Mouse (Mus musculus) 416B (cell line): ENCODE results near the gene Tmsb10.

Experiments used
- DNase-seq: peaks from one replicate; pipeline ENCODE4 v3.0.0; 2011; ENCODE audit warnings: low read depth

The Tmsb10 gene

DNA sequence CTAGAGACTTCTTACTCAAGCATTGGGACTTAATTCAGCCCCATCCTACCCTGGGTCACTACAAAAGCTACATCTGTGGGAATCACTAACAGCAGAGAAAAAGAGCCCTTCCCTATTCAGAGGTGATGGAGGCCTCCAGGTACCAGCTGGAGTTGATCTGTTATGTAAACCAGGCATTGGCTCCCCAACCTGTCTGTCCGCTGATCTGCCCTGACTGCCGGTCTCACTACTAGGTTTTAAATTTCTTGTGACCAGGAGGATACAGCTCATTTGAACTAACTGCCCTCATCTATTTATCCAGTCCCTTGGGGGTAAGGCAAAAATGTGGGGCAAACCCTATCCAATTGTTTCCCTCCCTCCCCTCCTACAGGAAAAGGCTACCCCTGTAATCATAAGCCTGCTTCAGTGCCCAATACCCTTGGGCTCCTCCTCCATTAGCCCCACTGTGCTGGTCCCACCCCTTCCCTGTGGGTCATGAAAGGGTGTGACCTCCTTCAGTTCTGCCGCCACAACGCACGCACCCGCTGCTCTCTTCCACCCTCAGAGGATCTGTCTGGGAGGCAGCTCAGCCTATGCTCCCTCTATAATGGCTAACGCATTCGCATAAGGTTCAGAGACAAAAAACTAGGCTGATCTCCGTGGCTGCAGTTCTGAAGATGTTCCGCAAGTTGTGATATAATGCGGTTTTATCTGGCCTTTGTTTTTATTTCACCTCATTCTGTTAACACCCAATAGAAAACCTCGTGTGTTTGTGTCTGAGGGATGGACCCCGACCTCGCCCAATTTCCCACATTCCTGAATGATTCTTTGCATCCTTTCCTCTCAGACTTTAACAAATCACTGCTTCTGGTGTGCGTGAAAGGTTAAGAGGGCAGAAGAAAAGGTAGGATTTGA, 2.1 kb downstream of the Tmsb10 start:
- peak; percentile 21 for DNase-seq

DNA sequence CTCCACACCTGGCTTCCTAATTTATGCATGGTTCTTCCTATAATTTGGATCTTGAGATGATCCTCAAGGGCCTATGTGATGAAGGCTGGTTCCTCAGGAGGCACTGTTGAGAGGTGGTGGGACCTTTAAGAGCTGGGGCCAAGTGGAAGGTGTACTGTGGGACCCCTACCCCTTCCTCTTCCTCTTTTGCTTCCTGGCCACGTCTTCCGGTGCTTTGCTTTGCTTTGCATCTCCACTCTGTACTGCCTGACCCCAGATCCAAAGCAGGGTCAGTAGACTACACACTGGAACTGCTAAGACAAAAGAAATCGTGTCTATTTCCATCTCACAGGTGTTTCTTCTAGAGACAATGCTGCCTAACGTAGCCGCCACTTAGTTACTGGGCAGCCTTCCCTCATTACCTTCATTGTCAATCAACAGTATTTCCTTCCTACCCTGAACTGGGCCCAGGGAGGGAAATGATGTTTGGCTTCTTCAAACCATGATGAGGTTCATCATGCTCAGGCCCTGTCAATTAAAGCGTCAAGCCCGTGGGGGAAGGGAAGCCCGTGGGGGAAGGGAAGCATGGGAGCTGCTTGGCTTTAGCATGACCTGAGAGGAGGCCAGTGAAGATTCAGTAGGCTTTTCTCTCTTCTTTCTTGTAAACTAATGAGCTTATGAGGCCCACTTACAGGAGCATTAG, 2.9 kb downstream of the Tmsb10 start:
- no peak for DNase-seq

DNA sequence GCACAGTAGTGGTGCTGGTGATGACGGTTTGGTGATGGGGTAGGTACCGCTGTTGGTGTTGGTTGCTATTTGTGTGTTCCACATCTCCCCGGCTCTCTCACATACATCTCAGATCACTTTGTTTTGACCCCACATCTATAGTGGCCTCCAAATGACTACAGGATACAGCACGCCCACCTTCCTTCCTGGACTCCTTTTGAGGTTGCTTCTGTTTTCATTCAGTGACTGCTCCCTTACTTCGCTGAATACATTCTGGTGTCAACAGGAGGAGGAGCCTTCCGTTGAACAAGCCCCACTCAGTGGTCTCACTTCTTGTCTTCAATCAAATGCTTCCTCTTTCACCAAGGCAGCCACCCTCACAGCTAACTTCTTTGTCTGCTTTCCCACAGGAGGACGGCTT, 3.8 kb downstream of the Tmsb10 start:
- DNase-seq, result peak; percentile 33

DNA sequence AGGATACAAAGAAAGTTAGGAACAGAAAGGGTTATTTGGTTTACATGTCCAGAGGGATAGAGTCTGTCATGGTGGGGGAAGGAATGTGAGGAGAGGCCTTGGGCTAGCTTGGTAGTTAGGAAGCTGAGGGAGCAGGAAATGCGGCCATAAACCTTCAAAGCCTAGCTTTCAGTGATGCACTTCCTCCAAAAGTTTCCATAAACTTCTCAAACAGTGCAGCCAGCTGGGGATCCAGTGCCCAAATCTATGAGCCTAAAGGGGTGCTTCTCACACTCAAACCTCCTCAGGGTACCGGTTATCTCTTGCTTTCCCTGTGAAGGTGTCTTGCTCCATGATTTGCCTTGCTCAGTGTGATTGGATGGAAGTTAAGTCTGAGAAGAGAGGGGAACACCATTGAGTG, 5.6 kb downstream of the Tmsb10 start:
- no peak for DNase-seq

DNA sequence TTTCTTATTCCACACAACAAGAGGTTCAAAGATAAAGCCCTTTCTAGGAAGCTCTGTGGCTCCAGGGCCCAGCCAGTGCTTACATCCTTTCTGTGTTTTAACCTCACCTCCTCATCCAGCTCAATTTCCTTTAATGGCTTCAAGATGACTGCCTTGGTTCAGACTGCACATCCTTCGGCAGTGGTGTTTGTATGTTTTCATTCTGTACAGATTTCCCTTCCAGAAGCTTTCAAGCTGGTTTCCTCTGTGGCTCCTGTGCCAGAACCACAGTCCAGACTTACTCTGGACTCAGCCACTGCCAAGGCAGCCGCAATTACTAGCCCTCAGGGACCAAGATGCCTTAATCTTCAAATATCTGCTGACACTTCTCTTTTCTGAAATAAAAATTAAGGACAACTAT, 6.3 kb downstream of the Tmsb10 start:
- DNase-seq, result no peak

DNA sequence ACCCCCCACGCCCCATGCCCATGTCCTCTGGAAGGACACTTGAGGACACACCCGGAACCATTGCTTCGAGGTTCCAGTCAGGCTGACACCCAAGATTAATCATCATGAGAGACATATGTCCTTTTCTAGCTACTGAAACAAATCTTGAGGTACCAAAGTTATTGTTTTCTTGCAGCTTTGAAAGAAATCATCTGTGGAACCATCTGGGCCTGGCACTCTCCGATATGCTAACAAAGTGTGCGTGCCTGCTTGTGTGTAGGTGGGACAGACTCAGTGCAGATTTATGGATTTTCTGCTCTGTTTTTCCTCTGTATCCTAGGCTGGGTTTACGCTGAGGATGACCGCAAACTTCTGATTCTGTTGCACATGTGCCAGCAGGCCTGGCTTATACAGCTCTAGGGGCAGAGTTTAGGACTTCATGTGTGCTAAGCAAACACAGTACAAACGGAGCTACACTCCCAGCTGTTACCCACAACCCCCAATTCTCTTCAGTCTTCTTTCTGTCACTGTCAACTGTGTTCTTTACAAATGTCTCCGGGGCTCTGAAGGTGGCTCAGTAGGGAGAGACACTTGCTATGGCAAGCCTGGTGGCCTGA, 9.3 kb downstream of the Tmsb10 start:
- DNase-seq, result no peak

DNA sequence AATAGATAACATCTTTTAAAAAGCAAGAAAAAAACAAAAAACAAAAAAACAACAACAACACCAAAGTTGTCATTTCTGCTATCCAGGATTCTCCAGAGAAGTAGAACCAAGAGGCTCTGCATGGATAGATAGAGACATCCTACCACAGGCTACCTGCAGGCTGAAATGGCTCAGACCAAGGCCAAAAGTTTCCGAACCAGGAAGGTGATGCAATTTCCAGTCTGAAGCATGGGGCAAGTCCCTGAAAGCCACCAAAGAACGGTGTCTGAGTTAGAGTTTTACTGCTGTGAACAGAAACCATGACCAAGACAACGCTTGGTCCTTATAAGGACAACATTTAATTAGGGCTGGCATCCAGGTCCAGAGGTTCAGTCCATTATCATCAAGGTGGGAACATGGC, 10.2 kb downstream of the Tmsb10 start:
- DNase-seq, result peak; percentile 66

DNA sequence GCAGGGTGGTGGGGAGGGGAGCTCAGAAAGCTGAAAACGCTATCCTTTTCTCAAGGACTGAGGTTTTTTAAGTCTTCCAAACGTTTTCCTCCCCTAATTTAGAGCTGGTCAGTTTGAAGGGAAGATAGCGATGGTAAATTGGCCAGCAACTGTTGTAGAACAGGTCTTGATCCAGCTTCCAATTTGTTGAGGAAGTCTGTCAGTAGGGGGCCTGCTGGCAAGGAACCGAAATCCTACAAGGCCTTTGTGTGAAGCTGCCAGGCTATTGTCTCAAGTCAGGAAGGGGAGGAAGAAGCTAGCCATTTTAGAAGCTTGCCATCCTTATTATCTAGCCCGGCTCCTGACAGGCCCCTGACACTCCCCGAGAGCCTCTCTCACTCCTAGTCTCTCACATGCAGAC, 10.6 kb downstream of the Tmsb10 start:
- no peak for DNase-seq

DNA sequence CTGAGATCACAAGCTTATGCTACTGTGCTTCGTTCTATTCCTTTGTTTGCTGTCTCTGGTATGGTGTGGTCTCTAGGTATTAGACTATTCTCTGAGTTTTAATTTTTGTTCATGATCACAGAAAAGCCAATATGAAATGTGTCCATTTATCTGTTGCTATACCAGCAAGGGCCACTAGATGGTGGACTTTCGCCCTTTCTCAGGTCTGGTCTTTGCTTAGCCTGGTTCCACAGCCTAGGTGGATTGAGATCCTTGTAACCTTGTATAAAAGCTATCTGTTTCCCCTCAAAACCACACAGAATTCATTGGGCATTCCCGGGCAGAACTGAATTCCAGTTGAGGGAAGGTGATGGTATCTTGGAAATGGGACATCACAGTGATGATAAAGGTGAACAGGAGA, 18.1 kb downstream of the Tmsb10 start:
- peak; percentile 71 for DNase-seq

DNA sequence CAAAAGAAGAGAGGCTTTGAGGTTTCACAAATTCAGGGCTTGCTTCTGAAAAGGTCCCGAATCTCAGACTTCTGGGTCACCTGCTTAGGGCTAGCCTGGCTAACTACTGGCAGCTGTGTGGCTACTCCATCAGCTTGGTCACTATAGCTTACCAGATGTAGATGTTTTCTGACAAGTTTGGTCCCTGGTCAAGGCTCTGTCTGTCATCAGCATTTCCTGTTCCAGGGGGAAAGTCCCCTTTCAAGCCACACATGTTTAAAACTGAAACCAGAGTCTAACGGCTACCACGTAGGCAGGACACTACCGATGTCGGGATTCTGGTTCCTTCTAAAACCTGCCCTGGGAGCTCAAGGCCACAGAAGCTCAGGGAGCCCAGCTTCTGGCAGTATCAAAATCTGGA, 20.7 kb downstream of the Tmsb10 start:
- peak; percentile 79 for DNase-seq

DNA sequence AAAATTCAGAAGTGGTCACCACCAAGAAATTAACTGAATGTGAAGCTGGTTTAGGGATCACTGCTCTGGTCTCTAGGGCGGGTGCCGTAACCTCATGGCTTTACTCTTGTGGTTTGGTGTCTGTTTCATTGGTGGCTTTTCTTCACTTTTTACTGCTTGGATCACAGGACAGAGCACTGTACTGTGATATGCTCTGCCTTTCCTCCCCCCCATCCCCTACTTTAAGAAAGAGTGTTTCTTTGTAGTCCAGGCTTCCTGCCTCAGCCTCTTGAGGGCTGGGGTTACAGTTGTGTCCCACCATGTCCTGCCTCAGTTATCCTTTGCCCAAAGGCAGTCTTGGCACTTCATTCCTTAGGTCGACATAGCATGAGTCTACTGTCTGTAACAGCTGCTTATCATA, 21.1 kb downstream of the Tmsb10 start:
- DNase-seq, result peak; percentile 43

DNA sequence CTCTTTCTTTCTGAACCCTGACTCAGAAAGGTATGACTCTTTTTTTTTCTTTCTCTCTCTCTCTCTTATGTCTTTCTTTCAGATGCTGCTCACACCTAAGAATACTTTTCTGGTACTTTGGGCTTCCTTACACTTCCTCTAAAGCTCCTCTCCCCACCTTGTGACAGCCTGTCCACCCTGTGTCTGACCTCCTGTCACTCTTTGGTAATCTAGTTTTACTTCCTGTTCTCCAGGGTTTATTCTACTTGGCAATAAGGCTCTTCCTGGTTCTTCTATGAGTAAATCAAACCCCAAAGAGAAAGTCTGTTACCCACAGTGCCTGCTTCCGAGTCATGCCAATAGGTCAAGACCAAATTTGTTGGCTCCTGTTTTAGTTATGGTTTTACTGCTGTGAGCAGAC, 25.6 kb downstream of the Tmsb10 start:
- DNase-seq, result peak; percentile 39

DNA sequence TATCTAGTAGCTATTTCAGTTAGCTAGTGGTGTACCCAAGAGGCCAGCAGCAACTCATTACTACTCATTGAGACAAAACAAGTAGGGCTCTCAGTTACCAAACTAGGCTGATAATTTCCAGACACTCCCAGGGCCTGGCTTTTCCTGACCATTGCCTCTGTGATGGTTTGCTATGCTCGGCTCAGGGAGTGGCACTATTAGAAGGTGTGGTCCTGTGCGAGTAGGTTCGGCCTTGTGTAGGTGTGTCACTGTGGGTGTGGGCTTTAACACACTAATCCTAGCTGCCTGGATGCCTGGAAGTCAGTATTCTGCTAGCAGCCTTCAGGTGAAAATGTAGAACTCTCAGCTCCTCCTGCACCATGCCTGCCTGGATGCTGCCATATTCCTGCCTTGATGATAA, 27.0 kb downstream of the Tmsb10 start:
- DNase-seq, result no peak

DNA sequence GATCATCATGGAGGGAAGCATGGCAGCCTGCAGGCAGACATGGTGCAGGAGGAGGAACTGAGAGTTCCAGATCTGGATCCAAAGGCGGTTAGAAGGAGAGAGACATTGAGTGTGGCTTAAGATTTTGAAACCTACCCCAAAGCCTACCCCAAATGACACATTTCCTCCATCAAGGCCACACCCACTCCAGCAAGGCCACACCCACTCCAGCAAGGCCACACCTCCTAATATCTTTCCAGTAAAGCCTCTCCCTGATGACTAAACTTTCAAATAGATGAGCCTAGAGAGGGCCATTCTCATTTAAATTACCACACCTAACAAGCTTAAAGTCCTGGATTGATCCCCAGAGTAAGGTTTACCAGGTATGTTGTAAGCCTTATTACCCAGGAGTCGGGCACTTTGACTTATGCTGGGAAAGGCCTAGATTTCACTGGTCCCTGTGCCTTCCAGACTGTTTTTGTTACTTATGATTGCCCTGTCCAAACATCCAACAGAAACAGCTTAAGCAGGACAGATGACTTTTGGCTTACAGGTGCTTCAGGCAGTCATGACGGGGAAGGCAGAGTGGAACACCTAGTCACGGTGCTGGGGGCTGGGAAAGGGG, 28.7 kb downstream of the Tmsb10 start:
- DNase-seq, result peak; percentile 71

DNA sequence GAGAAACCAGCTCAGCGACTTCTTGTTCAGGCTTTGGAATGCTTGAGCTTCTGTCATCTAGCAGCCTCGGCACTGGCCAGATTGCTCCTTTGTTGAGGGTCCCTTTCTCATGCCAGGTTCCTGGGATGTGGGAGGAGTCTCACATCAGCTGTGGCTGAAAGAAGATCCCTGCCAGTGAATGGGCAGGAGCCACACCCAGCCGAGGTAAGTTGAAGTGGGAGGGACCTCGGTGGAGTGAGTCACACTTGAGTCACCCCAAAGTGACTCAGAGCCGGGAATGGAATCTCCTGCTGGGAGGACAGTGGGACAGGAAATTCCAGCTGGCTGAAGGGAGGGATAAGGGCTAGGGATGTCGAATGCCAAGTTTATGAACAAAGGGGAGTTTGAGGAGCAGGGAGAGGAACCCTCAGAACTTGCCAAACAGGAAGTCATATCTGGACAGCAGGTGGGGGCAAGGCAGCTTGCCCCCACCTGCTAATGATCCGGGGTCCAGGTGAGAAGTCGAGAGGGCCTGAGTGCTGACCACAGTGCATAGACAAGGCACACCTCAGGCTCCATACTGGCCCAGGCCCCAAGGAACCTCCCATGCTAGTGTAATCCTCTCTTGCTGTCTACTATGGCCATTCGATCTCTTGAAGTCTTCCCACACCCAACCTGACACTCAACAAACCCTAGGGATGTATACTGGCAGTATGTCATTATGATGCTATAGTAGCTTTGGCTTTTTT, 31.6 kb downstream of the Tmsb10 start:
- peak; percentile 85 for DNase-seq

DNA sequence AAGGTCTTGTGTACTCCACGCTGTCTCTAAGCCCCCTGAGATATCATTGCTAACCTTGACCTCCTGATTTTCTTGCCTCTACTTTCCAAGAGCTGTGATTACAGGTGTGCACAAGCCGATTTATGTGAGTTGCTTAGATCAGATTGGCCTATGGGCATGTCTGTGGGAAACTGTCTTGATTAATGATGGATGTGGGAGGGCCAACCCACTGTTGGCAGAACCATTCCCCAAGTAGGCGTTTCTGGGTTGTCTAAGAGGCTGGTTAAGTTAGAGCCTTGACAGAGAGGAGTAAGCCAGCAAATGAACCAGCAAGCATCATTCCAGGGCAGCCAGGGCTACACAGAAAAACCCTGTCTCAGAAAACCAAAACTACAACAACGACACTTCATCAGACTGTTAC, 32.5 kb downstream of the Tmsb10 start:
- DNase-seq, result no peak

DNA sequence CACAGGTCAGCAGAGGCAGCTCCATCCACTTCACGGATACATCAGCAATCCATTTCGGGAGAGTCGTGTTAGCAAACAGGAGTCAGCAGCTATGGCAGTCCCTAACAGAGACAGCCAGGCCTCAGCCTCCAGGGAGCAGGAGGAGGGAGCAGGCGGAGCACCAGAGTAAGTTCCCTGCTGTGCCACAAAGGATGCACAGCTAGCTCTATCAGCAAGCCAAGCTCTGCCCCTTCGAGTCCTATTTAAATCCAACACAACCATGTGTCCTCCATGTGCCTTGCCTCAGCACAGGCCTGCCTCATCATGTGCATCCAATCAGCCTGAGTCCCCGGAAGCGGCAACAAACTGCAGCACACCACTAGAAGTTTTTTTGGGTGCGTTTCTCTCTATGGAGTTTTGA, 35.2 kb downstream of the Tmsb10 start:
- no peak for DNase-seq

DNA sequence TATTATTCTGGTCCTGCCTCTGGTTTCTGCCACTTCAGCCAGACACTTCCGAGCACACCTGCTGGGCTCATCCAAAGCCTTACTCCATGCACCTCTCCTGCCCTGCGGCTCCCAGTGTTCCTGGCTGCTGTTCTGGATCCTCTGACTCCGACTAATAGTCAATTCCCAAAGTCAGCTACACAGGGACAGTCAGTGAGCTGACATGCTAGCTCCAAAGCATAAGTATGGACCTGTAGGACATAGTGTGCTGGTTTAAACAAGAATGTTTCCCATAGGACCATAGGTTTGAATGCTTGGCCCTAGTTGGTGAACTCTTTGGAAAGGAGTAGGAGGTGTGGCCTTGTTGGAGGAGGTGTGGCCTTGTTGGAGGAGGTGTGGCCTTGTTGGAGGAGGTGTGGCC, 37.5 kb downstream of the Tmsb10 start:
- no peak for DNase-seq

DNA sequence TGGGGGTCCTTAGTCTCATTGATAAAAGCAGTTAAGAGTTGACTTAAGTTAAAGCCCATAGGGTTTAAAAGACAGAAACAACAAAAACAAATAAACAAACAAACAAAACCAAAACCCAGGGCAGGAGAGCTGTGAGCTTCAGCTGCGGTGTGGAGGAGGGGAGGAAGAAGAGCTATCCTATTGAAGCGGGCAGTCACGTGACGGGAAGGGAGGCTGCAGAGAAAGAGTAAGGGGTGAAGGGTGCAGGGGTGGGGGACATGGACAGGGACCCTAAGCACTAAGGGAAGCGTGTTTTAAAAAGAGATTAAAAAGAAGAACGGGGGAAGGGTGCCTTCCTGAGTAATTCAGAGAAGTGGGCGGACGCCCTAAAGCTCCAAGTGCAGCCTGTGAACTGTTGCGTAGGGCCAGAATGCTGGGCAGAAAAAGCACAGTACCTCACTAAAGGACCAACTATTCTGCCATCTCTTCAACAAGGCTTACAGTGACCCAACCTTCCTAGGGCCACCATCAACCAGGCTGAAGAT, 40.0 kb downstream of the Tmsb10 start:
- DNase-seq, result no peak

DNA sequence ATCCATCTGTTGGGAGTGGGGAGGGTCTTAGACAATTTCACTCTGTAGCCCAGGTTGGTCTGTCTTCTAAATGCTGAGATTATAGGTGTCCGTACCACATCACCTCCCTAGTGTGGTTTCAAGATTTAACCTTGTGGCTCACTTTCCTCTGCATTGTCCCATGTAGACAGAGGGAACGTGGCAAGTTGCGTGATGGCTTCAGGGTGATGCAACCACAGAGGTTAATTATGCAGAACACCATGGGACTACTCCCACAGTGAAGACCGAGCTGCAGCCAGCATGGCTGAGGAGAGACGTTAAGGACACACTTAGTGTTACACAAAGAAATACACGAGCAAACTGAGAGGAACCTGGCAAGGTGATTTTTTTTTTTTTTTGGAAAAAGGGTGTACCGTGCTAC, 42.2 kb downstream of the Tmsb10 start:
- DNase-seq, result no peak

DNA sequence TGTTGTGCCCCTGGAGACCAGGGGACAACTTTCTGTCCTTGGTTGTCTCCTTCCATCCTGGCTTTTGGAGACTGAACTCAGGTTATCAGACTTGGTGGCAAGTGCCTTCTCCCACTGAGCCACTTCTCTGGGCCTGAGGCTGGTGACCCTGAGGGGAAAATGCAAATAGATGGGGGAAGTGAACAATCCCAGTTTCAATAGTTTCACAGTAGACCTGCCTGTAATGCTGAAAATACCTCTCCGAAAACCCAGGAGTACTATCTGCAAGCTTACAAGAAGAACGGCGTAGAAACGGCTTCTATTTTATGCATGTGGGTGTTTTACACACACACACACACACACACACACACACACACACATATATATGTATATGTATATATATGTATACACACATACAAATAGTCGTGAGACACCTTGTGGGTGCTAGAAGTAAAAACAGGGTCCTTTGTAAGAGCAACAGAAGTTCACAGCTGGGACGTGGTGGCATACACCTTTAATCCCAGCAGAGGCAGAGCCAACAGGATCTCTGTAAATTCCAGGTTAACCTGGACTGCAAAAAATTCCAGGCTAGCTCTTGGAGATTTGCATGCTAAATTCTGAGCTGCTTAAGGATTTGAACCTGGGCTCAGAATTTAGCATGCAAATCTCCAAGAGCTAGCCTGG, 44.3 kb downstream of the Tmsb10 start:
- DNase-seq, result peak; percentile 34
